Mouse (Mus musculus) kidney, embryonic 14.5 days (tissue): Measurements from ENCODE around the gene Muc4. TPM values are rescaled to one million over a fixed set of nuclear protein-coding genes. Genes with fewer than 3 reads are reported as not detected.

Experiments used
- ATAC-seq: fragments of 200-750 bp; cut with Nextera tagmentation; 2 replicates; pipeline ENCODE4 v1.8.0; 2017; ENCODE audit warnings: moderate number of reproducible peaks, mild to moderate bottlenecking, moderate TSS enrichment, moderate library complexity; ENCODE audit not compliant: low FRiP score, low TSS enrichment
- H3K27ac ChIP-seq: fragments of 300-500 bp; sonication (generic); 2 replicates; pipeline ENCODE4 v1.5.1; 2014; ENCODE audit warnings: low read depth, mild to moderate bottlenecking, low read length, moderate library complexity, mixed read lengths
- H3K27me3 ChIP-seq: fragments of 300-500 bp; sonication (generic); 2 replicates; pipeline ENCODE4 v1.6.1; 2014; ENCODE audit warnings: mild to moderate bottlenecking, low read length; ENCODE audit not compliant: control insufficient read depth, insufficient read depth
- H3K36me3 ChIP-seq: fragments of 300-500 bp; sonication (generic); 2 replicates; pipeline ENCODE4 v1.6.1; 2014; ENCODE audit warnings: low read length, mixed read lengths; ENCODE audit not compliant: control insufficient read depth, insufficient read depth
- H3K4me1 ChIP-seq: fragments of 300-500 bp; sonication (generic); 2 replicates; pipeline ENCODE4 v1.6.1; 2014; ENCODE audit warnings: low read length, mixed read lengths; ENCODE audit not compliant: control insufficient read depth, insufficient read depth
- H3K4me2 ChIP-seq: fragments of 300-500 bp; sonication (generic); replicated peaks from 2 replicates; pipeline ENCODE4 v1.6.1; 2014; ENCODE audit warnings: low read depth, mild to moderate bottlenecking, low read length
- H3K4me3 ChIP-seq: fragments of 300-500 bp; sonication (generic); 2 replicates; pipeline ENCODE4 v1.5.1; 2014; ENCODE audit warnings: mild to moderate bottlenecking, low read length
- H3K9ac ChIP-seq: fragments of 300-500 bp; sonication (generic); 2 replicates; pipeline ENCODE4 v1.6.1; 2014; ENCODE audit warnings: low read depth, mild to moderate bottlenecking, low read length, moderate library complexity
- H3K9me3 ChIP-seq: fragments of 300-500 bp; sonication (generic); 2 replicates; pipeline ENCODE4 v1.6.1; 2016; ENCODE audit warnings: low read length; ENCODE audit not compliant: control insufficient read depth
- WGBS: fragments of 180-500 bp; shearing (Covaris S2); extraction: QIAGEN DNeasy Blood & Tissue Kit; methylation state at CpG from one replicate; pipeline ENCODE4 v1.1.7; 2014; 5-methylcytosine and 5-hydroxymethylcytosine counted together
- polyA plus RNA-seq: library from polyadenylated mRNA; unstranded; fragments of >200 nt; fragmentation: Nextera tagmentation; extraction: Ambion mirVana; gene quantifications from 2 replicates; pipeline ENCODE4 v1.2.1, GENCODE M21; 2014

Muc4 gene
- 0.27 TPM in 1 of 2 replicates, not detected in the other for polyA plus RNA-seq

DNA sequence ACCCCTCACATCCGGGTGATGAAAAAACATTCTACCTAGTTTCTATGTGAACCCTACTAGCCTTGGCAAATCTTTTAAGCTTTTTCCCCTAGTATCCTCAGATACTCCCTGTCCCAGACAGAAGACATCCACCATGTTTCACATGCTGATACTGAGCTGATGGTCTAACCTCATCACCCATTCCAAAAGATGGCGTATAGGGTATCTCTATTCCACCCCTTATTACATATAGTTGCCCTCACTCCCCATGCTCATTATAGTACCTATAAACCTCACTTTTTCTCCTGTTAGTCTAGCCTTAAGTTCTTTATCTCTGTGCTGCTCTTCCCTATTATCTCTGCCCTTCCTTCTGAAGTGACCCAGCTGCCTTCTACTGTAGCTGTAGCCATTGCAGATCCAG is at the start of gene Muc4:
Muc4 (plus strand) TSS at position 301 of the 400 bp plus-strand sequence.
- H3K27ac ChIP-seq: no peak within 1 kb of the TSS

DNA sequence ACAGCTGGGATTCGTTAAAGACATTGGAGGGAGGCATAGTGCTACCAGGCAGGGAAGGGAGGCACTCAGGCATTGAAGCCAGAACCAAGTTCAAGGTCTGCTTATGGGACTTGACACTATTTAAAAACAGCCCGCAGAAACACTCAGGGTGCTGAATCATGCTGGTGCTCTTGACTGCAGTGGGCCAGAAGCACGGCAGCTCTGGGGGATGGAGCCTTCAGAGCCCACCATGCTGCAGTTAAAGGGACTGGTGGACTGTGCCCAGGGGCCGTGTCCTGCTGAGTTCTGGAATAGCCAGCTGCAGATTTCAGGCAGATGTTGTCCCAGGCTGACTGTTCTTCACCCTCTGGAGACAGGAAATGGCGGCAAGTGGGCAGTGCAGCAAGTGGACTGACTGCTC is 49.7 kb upstream of the Muc4 start:
- no peaks in the 10 kb centered on the region for H3K27me3 ChIP-seq
- H3K9me3 ChIP-seq: no peaks in the 10 kb centered on the region
- H3K4me1 ChIP-seq: no peaks in the 10 kb centered on the region
- H3K9ac ChIP-seq: no peak overlapping the region
- no peak overlapping the region for H3K27ac ChIP-seq
- H3K36me3 ChIP-seq: peaks cover 11% of the 10 kb centered on the region
- H3K4me3 ChIP-seq: no peak overlapping the region
- ATAC-seq: no peak
- H3K4me2 ChIP-seq: no peak overlapping the region
- 52% methylated on average over 5 of the region's 5 CpGs for WGBS

More for the DNA sequence above, at the start of gene Muc4:
- H3K4me1 ChIP-seq: no peaks in the 10 kb centered on the region
- ATAC-seq: no peak
- WGBS: 89% methylated on average over 2 of the region's 2 CpGs
- no peaks in the 10 kb centered on the region for H3K9me3 ChIP-seq
- no peak within 1 kb of the TSS for H3K4me2 ChIP-seq
- H3K9ac ChIP-seq: no peak within 1 kb of the TSS
- H3K27me3 ChIP-seq: no peaks in the 10 kb centered on the region
- no peaks in the 10 kb centered on the region for H3K36me3 ChIP-seq
- H3K4me3 ChIP-seq: no peak within 1 kb of the TSS

GRCm38 (mm10) chr16:32687221-32687620 is 48.5 kb upstream of the Muc4 start:
- 70% methylated on average over 5 of the region's 5 CpGs for WGBS
- no peaks in the 10 kb centered on the region for H3K27me3 ChIP-seq
- H3K27ac ChIP-seq: no peak overlapping the region
- no peak overlapping the region for H3K4me3 ChIP-seq
- H3K9me3 ChIP-seq: no peaks in the 10 kb centered on the region
- ATAC-seq: no peak
- no peak overlapping the region for H3K9ac ChIP-seq
- peaks cover 10% of the 10 kb centered on the region for H3K36me3 ChIP-seq
- H3K4me1 ChIP-seq: no peaks in the 10 kb centered on the region
- H3K4me2 ChIP-seq: no peak overlapping the region

GRCm38 (mm10) chr16:32688770-32689169 is 46.9 kb upstream of the Muc4 start:
- no peak overlapping the region for H3K4me2 ChIP-seq
- H3K27ac ChIP-seq: no peak overlapping the region
- H3K9me3 ChIP-seq: no peaks in the 10 kb centered on the region
- no peak overlapping the region for H3K4me3 ChIP-seq
- WGBS: 59% methylated on average over 4 of the region's 4 CpGs
- ATAC-seq: no peak
- H3K9ac ChIP-seq: no peak overlapping the region
- no peaks in the 10 kb centered on the region for H3K4me1 ChIP-seq
- H3K27me3 ChIP-seq: no peaks in the 10 kb centered on the region
- no peaks in the 10 kb centered on the region for H3K36me3 ChIP-seq

- no peaks in the 10 kb centered on the region for H3K27me3 ChIP-seq
- no peak for ATAC-seq
- H3K4me2 ChIP-seq: no peak overlapping the region
- H3K9ac ChIP-seq: no peak overlapping the region
- H3K27ac ChIP-seq: no peak overlapping the region
- H3K4me3 ChIP-seq: no peak overlapping the region
- WGBS: 7% methylated on average over 9 of the region's 9 CpGs
- no peaks in the 10 kb centered on the region for H3K36me3 ChIP-seq
- H3K9me3 ChIP-seq: no peaks in the 10 kb centered on the region
- no peaks in the 10 kb centered on the region for H3K4me1 ChIP-seq
These were observed 46.2 kb upstream of the Muc4 start for GRCm38 (mm10) chr16:32689501-32689900.

GRCm38 (mm10) chr16:32696841-32697464 is 38.7 kb upstream of the Muc4 start:
- H3K9me3 ChIP-seq: no peaks in the 10 kb centered on the region
- ATAC-seq: no peak
- H3K4me3 ChIP-seq: no peak overlapping the region
- H3K36me3 ChIP-seq: no peaks in the 10 kb centered on the region
- H3K27me3 ChIP-seq: no peaks in the 10 kb centered on the region
- H3K4me2 ChIP-seq: no peak overlapping the region
- no peaks in the 10 kb centered on the region for H3K4me1 ChIP-seq
- H3K9ac ChIP-seq: no peak overlapping the region
- H3K27ac ChIP-seq: no peak overlapping the region
- WGBS: 45% methylated on average over 7 of the region's 7 CpGs

- peak; percentile 34; the same call in 1 of the 2 replicates for ATAC-seq
- no peaks in the 10 kb centered on the region for H3K9me3 ChIP-seq
- no peaks in the 10 kb centered on the region for H3K4me1 ChIP-seq
- H3K27ac ChIP-seq: no peak overlapping the region
- H3K9ac ChIP-seq: no peak overlapping the region
- no peaks in the 10 kb centered on the region for H3K36me3 ChIP-seq
- H3K4me2 ChIP-seq: no peak overlapping the region
- no peaks in the 10 kb centered on the region for H3K27me3 ChIP-seq
- 83% methylated on average over 22 of the region's 22 CpGs for WGBS
- H3K4me3 ChIP-seq: no peak overlapping the region
These were observed 37.8 kb upstream of the Muc4 start for GRCm38 (mm10) chr16:32697665-32698446.

DNA sequence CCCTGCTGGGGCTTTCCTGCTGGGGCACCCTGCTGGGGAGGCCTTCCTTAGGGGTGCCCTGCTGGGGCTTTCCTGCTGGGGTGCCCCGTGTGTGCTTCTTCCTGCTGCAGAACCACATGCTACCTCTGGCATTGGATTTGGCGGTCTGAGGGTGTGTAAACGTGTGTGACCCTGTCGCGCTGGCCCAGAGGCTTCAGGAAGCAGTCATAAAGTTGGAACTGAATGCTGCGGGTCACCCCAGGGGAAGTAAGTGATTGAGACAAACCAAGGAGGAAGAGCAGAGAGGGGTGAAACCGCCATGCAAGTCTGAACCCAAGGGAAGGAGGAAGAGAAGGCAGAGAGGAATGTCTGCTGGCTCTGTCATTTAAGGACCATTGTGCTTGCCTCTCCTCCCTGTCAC is 37.1 kb upstream of the Muc4 start:
- Histone ChIP-seq H3K27ac (no peak overlapping the region), H3K4me1 (no peaks in the 10 kb centered on the region), H3K9ac (no peak overlapping the region), H3K9me3 (no peaks in the 10 kb centered on the region), H3K27me3 (no peaks in the 10 kb centered on the region), H3K4me2 (no peak overlapping the region), H3K36me3 (no peaks in the 10 kb centered on the region), H3K4me3 (no peak overlapping the region)
- ATAC-seq: no peak
- WGBS: 34% methylated on average over 7 of the region's 7 CpGs

DNA sequence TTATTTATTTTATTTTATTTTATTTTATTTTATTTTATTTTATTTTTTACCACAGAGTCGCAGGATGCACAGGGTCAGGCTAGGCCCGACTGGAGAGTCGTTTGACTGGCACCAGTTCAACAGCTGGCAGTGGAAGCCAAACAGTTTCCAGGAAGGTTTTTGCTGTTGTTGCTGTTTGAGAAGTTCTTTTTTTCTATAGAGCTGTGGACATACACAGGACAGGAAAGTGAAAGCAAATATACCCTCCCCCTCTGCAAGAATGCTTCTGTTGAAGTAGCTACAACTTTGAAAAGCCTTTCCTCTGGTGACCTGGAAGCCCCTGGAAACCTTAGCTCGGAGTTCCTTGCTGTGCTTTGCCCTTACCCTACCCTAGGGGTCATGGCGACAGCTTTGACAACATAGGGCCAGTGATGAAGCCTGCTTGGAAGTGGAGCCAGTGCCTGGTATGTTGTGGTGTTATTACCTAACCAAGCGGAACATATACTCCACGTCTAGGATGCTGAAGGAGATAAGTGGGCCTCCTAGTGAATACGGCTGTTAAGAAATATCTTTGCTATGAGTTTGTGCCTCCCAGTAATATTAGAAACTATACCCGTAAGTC is 32.3 kb upstream of the Muc4 start:
- Histone ChIP-seq H3K9me3 (no peaks in the 10 kb centered on the region), H3K9ac (no peak overlapping the region), H3K4me2 (no peak overlapping the region), H3K27me3 (no peaks in the 10 kb centered on the region), H3K36me3 (no peaks in the 10 kb centered on the region), H3K27ac (no peak overlapping the region), H3K4me1 (peaks cover 10% of the 10 kb centered on the region; the same call in 1 of the 2 replicates), H3K4me3 (no peak overlapping the region)
- ATAC-seq: no peak
- 52% methylated on average over 9 of the region's 9 CpGs for WGBS
